Mouse (Mus musculus) c-Kit-positive CD71-negative TER-119-negative erythroid progenitor cells, embryonic 14.5 days (primary cell): ENCODE data around the gene Gm12695.
A peak's percentile ranks its signal among the peaks of the same experiment; 100 is the strongest.

Source experiments
- DNase-seq: peaks from one replicate; pipeline ENCODE4 v3.0.0-alpha.2; 2013; ENCODE audit warnings: low read depth

Gene Gm12695

GRCm38 (mm10) chr4:96785086-96785485, at the start of gene Gm12695:
Gm12695 (minus strand) TSS chr4:96785186.
- no peak for DNase-seq

GRCm38 (mm10) chr4:96825540-96826045, 40.6 kb upstream of the Gm12695 start:
- no peak for DNase-seq

- DNase-seq: no peak
These were observed 22.1 kb upstream of the Gm12695 start for GRCm38 (mm10) chr4:96806824-96807808.

GRCm38 (mm10) chr4:96799380-96800157, 14.6 kb upstream of the Gm12695 start:
- DNase-seq: no peak

GRCm38 (mm10) chr4:96797583-96797982, 12.6 kb upstream of the Gm12695 start:
- DNase-seq: no peak

- DNase-seq: no peak
These were observed 6.3 kb upstream of the Gm12695 start for GRCm38 (mm10) chr4:96791301-96791700.

- DNase-seq: no peak
These were observed 4.9 kb upstream of the Gm12695 start for GRCm38 (mm10) chr4:96789905-96790304.

GRCm38 (mm10) chr4:96786610-96787009, 1.6 kb upstream of the Gm12695 start:
- DNase-seq: no peak

GRCm38 (mm10) chr4:96772966-96773566, 11.9 kb downstream of the Gm12695 start:
- DNase-seq: no peak

GRCm38 (mm10) chr4:96766396-96766998, 18.5 kb downstream of the Gm12695 start:
- no peak for DNase-seq

GRCm38 (mm10) chr4:96751953-96752352, 33.0 kb downstream of the Gm12695 start:
- DNase-seq: no peak

- DNase-seq: no peak
These were observed 44.5 kb downstream of the Gm12695 start for GRCm38 (mm10) chr4:96740472-96740871.

GRCm38 (mm10) chr4:96729256-96729655, 55.7 kb downstream of the Gm12695 start:
- DNase-seq: no peak

- DNase-seq: no peak
These were observed 56.8 kb downstream of the Gm12695 start for GRCm38 (mm10) chr4:96728211-96728610.

- no peak for DNase-seq
These were observed 59.5 kb downstream of the Gm12695 start for GRCm38 (mm10) chr4:96725415-96726055.

GRCm38 (mm10) chr4:96722301-96722700, 62.7 kb downstream of the Gm12695 start:
- no peak for DNase-seq

GRCm38 (mm10) chr4:96718977-96719966, 65.7 kb downstream of the Gm12695 start:
- no peak for DNase-seq

- no peak for DNase-seq
These were observed 66.5 kb downstream of the Gm12695 start for GRCm38 (mm10) chr4:96718503-96718902.

- DNase-seq: peak; percentile 12
These were observed 79.6 kb downstream of the Gm12695 start for GRCm38 (mm10) chr4:96705281-96705951.

- no peak for DNase-seq
These were observed 86.8 kb downstream of the Gm12695 start for GRCm38 (mm10) chr4:96698218-96698561.
